Mouse (Mus musculus) forebrain, embryonic 15.5 days (tissue): ENCODE data around the gene Dtx3. TPM values are rescaled to one million over a fixed set of nuclear protein-coding genes. Genes with fewer than 3 reads are reported as not detected.

ENCODE experiments used
- ATAC-seq: fragments of 200-750 bp; cut with Nextera tagmentation; replicated peaks from 2 replicates; pipeline ENCODE4 v1.8.0; 2017; ENCODE audit warnings: mild to moderate bottlenecking, moderate TSS enrichment, moderate library complexity
- H3K27ac ChIP-seq: fragments of 300-500 bp; sonication (generic); replicated peaks from 2 replicates; pipeline ENCODE4 v1.5.1; 2015; ENCODE audit warnings: mild to moderate bottlenecking, inconsistent platforms
- H3K27me3 ChIP-seq: fragments of 300-500 bp; sonication (generic); 2 replicates; pipeline ENCODE4 v1.6.1; 2015; ENCODE audit warnings: inconsistent platforms
- H3K36me3 ChIP-seq: fragments of 300-500 bp; sonication (generic); 2 replicates; pipeline ENCODE4 v1.6.1; 2015; ENCODE audit warnings: mild to moderate bottlenecking, inconsistent platforms
- H3K4me1 ChIP-seq: fragments of 300-500 bp; sonication (generic); 2 replicates; pipeline ENCODE4 v1.6.1; 2015; ENCODE audit warnings: inconsistent platforms
- H3K4me2 ChIP-seq: fragments of 300-500 bp; sonication (generic); replicated peaks from 2 replicates; pipeline ENCODE4 v1.6.1; 2015; ENCODE audit warnings: mild to moderate bottlenecking, inconsistent platforms
- H3K4me3 ChIP-seq: fragments of 300-500 bp; sonication (generic); 2 replicates; pipeline ENCODE4 v1.5.1; 2015; ENCODE audit warnings: mild to moderate bottlenecking, inconsistent platforms
- H3K9ac ChIP-seq: fragments of 300-500 bp; sonication (generic); replicated peaks from 2 replicates; pipeline ENCODE4 v1.6.1; 2015; ENCODE audit warnings: mild to moderate bottlenecking, inconsistent platforms
- H3K9me3 ChIP-seq: fragments of 300-500 bp; sonication (generic); 2 replicates; pipeline ENCODE4 v1.6.1; 2016; ENCODE audit warnings: inconsistent platforms
- WGBS: fragments of 180-500 bp; shearing (Covaris S2); methylation state at CpG from one replicate; pipeline ENCODE4 v1.1.7; 2015; ENCODE audit warnings: mixed read lengths; 5-methylcytosine and 5-hydroxymethylcytosine counted together
- polyA plus RNA-seq: library from polyadenylated mRNA; unstranded; fragments of >200 nt; fragmentation: Nextera tagmentation; extraction: Ambion mirVana; gene quantifications from 2 replicates; pipeline ENCODE4 v1.2.1, GENCODE M21; 2015

The Dtx3 gene
- polyA plus RNA-seq, 1 experiment from 2014 or later = 211 TPM

DNA sequence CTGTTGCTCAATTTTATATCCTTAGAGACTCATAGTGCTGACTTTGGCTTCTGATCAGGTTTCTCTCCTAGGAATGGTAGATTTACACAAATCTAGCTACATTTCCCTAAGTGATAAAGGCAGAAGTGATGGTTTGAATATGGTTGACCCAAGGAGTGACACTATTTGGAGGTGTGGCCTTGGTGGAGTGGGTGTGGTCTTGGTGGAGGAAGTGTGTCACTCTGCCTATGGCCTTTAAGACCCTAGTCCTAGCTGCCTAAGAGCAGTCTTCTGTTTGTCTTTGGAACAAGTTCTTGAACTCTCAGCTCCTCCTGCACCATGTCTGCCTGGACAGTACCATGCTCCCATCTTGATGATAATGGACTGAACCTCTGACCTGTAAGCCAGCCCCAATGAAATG is 21.6 kb upstream of the Dtx3 start:
- Histone ChIP-seq H3K4me3 (no peak overlapping the region), H3K9me3 (no peaks in the 10 kb centered on the region), H3K27ac (no peak overlapping the region), H3K4me1 (no peaks in the 10 kb centered on the region), H3K27me3 (no peaks in the 10 kb centered on the region), H3K9ac (no peak overlapping the region), H3K36me3 (no peaks in the 10 kb centered on the region), H3K4me2 (no peak overlapping the region)
- no peak for ATAC-seq

GRCm38 (mm10) chr10:127216456-127216855 is 20.9 kb upstream of the Dtx3 start:
- H3K9me3 ChIP-seq = no peaks in the 10 kb centered on the region
- no peak overlapping the region for H3K4me3 ChIP-seq
- 0 out of 2 replicates have a peak, but pooled peaks cover 3% of the 10 kb centered on the region for H3K4me1 ChIP-seq
- WGBS = 94% methylated on average over 11 of the region's 11 CpGs
- H3K4me2 ChIP-seq = no peak overlapping the region
- ATAC-seq = no peak
- H3K27me3 ChIP-seq = no peaks in the 10 kb centered on the region
- no peaks in the 10 kb centered on the region for H3K36me3 ChIP-seq
- H3K9ac ChIP-seq = no peak overlapping the region
- no peak overlapping the region for H3K27ac ChIP-seq

DNA sequence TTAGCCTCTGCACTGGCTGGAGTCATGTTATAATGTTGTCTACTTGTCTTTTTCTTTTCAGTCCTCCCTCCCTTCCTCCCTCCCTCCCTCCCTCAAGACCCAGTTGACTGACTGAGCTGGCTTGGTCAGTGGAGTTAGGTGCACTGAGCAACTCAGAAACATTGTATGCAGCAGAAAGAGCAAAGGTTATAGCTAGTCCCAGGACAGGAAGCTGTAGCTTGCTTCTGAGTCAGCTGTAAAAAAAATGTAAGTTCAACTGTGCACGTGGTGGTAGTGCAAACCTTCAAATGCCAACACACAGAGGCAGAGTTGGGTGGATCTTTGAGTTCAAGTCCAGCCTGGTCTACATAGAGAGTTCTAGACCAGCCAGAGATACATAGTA is 18.9 kb upstream of the Dtx3 start:
- H3K4me3 ChIP-seq = no peak overlapping the region
- WGBS = 55% methylated on average over 1 of the region's 1 CpGs
- H3K36me3 ChIP-seq = no peaks in the 10 kb centered on the region
- peaks cover 19% of the 10 kb centered on the region for H3K4me1 ChIP-seq
- H3K27me3 ChIP-seq = no peaks in the 10 kb centered on the region
- H3K9ac ChIP-seq = no peak overlapping the region
- H3K9me3 ChIP-seq = no peaks in the 10 kb centered on the region
- ATAC-seq = no peak
- no peak overlapping the region for H3K4me2 ChIP-seq
- no peak overlapping the region for H3K27ac ChIP-seq

- no peak overlapping the region for H3K9ac ChIP-seq
- no peaks in the 10 kb centered on the region for H3K27me3 ChIP-seq
- H3K4me2 ChIP-seq = no peak overlapping the region
- 83% methylated on average over 13 of the region's 13 CpGs for WGBS
- no peak overlapping the region for H3K27ac ChIP-seq
- no peaks in the 10 kb centered on the region for H3K9me3 ChIP-seq
- no peak overlapping the region for H3K4me3 ChIP-seq
- H3K36me3 ChIP-seq = no peaks in the 10 kb centered on the region
- H3K4me1 ChIP-seq = peaks cover 19% of the 10 kb centered on the region
- no peak for ATAC-seq
Measured at GRCm38 (mm10) chr10:127213704-127214421, 18.3 kb upstream of the Dtx3 start.

DNA sequence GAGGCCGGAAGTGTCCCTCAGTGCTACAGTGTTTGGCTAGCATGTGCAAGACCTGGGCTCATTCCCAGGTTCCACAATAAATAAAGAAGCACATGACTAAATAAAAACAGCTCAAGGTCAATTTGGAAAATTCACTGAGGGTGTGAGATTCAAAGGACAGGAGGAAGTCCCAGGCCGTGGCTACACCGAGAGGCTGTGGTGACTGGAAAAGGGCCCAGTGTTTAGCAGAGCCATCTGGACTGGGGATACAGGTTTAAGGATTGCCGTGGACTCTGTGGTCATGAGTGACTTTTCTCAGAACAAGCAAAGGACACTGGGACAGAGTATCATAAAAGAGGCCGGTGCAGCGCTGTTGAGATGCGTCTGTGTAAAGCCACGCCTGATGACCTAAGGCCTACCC is 17.7 kb upstream of the Dtx3 start:
- Histone ChIP-seq H3K4me2 (no peak overlapping the region), H3K27ac (no peak overlapping the region), H3K9ac (no peak overlapping the region), H3K27me3 (no peaks in the 10 kb centered on the region), H3K36me3 (0 out of 2 replicates have a peak, but pooled peaks cover 4% of the 10 kb centered on the region), H3K4me3 (no peak overlapping the region), H3K4me1 (peaks cover 19% of the 10 kb centered on the region), H3K9me3 (no peaks in the 10 kb centered on the region)
- 92% methylated on average over 8 of the region's 8 CpGs for WGBS
- ATAC-seq = no peak

- Histone ChIP-seq H3K4me2 (peak within 1 kb of the TSS; percentile 89), H3K9me3 (no peaks in the 10 kb centered on the region), H3K9ac (peak within 1 kb of the TSS; percentile 68), H3K4me1 (peaks cover 19% of the 10 kb centered on the region), H3K36me3 (peaks cover 14% of the 10 kb centered on the region), H3K27me3 (no peaks in the 10 kb centered on the region), H3K27ac (no peak within 1 kb of the TSS; the same call in 1 of the 2 replicates), H3K4me3 (peak within 1 kb of the TSS; percentile 76)
- peak; percentile 97 for ATAC-seq
- WGBS = under 1% methylated on average over 47 of the region's 47 CpGs
Measured at GRCm38 (mm10) chr10:127211414-127211854, 15.9 kb upstream of the Dtx3 start, which contains the start of gene Pip4k2c. Gene Pip4k2c, minus strand, starts transcription at chr10:127211585.

DNA sequence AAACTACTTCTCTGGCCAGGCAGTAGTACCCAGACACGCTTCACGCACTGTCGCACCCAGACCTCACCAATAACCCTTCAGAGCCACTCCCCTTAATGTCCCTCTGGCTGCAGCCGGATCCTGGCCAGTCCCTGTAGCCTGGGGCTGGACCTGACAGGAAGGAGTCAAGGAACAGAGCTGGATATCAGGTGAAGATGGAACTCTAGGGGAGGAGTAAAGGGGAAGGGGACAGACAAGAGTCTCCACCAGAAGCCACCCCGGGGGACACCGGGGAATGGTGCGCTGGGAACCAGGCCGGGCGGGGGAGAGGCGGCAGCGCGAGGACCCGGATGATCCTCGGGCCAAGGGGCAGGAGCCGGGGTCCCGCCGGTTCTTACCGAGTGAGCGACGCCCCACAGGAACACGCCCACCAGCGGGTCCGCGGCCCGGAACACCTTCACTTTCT is 15.5 kb upstream of the Dtx3 start:
- Histone ChIP-seq H3K27me3 (no peaks in the 10 kb centered on the region), H3K27ac (no peak overlapping the region; the same call in 1 of the 2 replicates), H3K9ac (peak overlapping the region; percentile 68), H3K4me1 (peaks cover 19% of the 10 kb centered on the region), H3K4me3 (peak overlapping the region; percentile 76), H3K36me3 (peaks cover 18% of the 10 kb centered on the region), H3K9me3 (no peaks in the 10 kb centered on the region), H3K4me2 (peak overlapping the region; percentile 89)
- under 1% methylated on average over 25 of the region's 25 CpGs for WGBS
- ATAC-seq = peak; percentile 69

DNA sequence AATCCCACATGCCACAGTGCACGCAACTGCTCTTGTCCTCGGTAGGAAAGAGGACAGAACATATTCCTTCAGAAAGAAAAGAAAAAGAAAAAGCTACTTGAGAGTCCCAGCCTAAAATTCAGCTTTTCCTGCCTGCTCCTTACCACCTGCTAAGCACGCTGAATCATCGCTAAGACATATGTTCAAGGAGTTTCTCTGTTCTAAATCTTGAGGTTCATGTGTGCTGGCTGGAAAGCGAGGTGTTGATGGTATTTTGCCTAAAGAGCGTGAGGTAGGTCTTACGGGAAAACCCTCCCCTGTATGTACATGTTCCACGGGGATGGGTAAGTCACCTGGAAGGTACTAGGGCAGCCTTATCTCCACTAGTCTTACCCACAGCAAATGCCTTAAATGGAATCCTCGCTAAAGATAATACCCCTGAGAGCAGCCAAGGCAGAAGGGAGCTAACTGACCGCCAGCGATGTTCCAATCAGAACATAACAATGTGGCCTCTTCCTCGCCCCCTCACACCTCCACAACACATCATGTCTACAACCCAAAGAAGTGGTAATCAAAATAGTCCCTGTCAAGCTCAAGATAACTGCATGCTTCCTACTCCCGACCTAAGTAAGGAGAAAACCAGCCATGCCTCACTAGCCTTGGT is 14.5 kb upstream of the Dtx3 start:
- 88% methylated on average over 13 of the region's 13 CpGs for WGBS
- ATAC-seq = no peak
- H3K27me3 ChIP-seq = no peaks in the 10 kb centered on the region
- no peak overlapping the region for H3K27ac ChIP-seq
- H3K9me3 ChIP-seq = no peaks in the 10 kb centered on the region
- H3K4me3 ChIP-seq = peak overlapping the region; percentile 76
- peaks cover 19% of the 10 kb centered on the region for H3K4me1 ChIP-seq
- H3K9ac ChIP-seq = no peak overlapping the region
- peak overlapping the region; percentile 89 for H3K4me2 ChIP-seq
- H3K36me3 ChIP-seq = peaks cover 26% of the 10 kb centered on the region

DNA sequence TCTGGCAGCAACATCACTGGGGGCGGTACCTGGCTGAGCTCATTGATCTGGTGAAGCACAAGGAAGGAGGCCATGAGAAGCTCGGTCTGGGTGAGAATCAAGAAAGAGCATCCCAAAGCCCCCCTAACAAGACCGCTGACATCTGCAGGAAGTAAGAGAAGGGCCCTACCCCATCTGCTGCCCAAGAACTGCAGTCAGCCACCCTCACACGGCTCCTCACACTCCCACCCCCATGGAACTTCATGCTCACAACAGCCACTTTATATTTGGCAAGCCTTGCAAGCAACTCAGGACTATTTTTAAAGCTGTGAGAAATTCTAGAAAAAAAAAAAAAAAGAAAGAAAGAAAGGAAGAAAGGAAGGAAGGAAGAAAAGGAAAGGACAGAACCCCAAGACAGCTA is 13.4 kb upstream of the Dtx3 start:
- 88% methylated on average over 4 of the region's 4 CpGs for WGBS
- Histone ChIP-seq H3K27me3 (no peaks in the 10 kb centered on the region), H3K9ac (no peak overlapping the region), H3K4me2 (no peak overlapping the region), H3K9me3 (no peaks in the 10 kb centered on the region), H3K27ac (no peak overlapping the region), H3K4me1 (peaks cover 19% of the 10 kb centered on the region), H3K4me3 (no peak overlapping the region), H3K36me3 (peaks cover 32% of the 10 kb centered on the region)
- no peak for ATAC-seq

DNA sequence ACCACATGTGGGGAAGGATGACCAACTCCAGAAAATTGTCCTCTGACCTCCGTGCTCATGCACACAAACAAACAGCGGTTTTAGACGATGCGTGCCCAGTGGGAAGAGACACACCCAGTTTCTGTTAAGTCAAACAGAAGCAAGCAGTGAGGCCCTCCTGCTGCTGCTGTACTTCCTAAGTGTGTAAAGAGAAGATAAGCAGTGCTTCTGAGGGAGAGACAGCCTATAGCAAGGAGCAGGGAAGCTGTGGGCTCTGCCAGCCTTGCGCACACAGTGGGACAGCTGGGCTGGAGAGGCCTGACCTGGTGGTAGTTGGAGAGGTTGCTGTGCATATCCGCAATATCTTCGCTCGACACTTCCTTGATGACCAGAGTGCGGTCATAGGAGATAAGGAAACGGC is 9.8 kb upstream of the Dtx3 start:
- Histone ChIP-seq H3K9me3 (no peaks in the 10 kb centered on the region), H3K27ac (no peak overlapping the region), H3K27me3 (no peaks in the 10 kb centered on the region), H3K4me2 (no peak overlapping the region), H3K4me1 (peaks cover 10% of the 10 kb centered on the region), H3K9ac (no peak overlapping the region), H3K4me3 (no peak overlapping the region), H3K36me3 (peaks cover 49% of the 10 kb centered on the region)
- WGBS = 93% methylated on average over 10 of the region's 10 CpGs
- no peak for ATAC-seq

- no peak overlapping the region for H3K4me2 ChIP-seq
- H3K27ac ChIP-seq = no peak overlapping the region
- H3K9ac ChIP-seq = no peak overlapping the region
- WGBS = 91% methylated on average over 5 of the region's 5 CpGs
- peaks cover 2% of the 10 kb centered on the region; the same call in 1 of the 2 replicates for H3K4me1 ChIP-seq
- H3K27me3 ChIP-seq = no peaks in the 10 kb centered on the region
- peaks cover 55% of the 10 kb centered on the region for H3K36me3 ChIP-seq
- H3K4me3 ChIP-seq = no peak overlapping the region
- ATAC-seq = no peak
- no peaks in the 10 kb centered on the region for H3K9me3 ChIP-seq
Measured at GRCm38 (mm10) chr10:127204589-127204988, 9.1 kb upstream of the Dtx3 start.

DNA sequence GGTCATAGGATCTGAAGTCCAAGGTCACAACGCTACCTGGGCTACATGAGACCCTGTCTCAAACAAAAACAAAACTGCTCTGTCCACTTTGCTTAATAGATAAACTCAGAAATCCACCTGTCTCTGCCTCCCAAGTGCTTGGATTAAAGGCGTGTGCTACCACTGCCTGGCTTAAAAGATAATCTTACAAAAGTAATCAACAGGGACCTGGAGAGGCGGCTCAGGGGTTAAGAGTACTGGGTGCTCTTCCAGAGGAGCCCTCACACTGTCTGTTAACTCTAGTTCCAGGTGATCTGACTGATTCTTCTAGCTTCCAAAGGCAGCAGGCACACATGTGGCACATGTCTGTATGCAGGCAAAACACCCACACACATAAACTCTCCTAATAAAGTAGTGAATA is 7.6 kb upstream of the Dtx3 start:
- ATAC-seq = no peak
- no peak overlapping the region for H3K4me2 ChIP-seq
- no peak overlapping the region for H3K27ac ChIP-seq
- H3K36me3 ChIP-seq = peaks cover 64% of the 10 kb centered on the region
- H3K4me1 ChIP-seq = no peaks in the 10 kb centered on the region
- H3K27me3 ChIP-seq = no peaks in the 10 kb centered on the region
- H3K9ac ChIP-seq = no peak overlapping the region
- 95% methylated on average over 3 of the region's 3 CpGs for WGBS
- no peak overlapping the region for H3K4me3 ChIP-seq
- H3K9me3 ChIP-seq = no peaks in the 10 kb centered on the region
